Mouse (Mus musculus) layer of hippocampus, adult 11-12 months (tissue): ENCODE data around the gene Olfr108.
A peak's percentile ranks its signal among the peaks of the same experiment; 100 is the strongest.

Source experiments
- DNase-seq: peaks from one replicate; pipeline ENCODE4 v3.0.0; 2022; ENCODE audit warnings: low spot score

The Olfr108 gene

GRCm38 (mm10) chr17:37445180-37445579 lies at the start of gene Olfr108:
Gene Olfr108, plus strand, starts transcription at chr17:37445480.
- no peak for DNase-seq

DNA sequence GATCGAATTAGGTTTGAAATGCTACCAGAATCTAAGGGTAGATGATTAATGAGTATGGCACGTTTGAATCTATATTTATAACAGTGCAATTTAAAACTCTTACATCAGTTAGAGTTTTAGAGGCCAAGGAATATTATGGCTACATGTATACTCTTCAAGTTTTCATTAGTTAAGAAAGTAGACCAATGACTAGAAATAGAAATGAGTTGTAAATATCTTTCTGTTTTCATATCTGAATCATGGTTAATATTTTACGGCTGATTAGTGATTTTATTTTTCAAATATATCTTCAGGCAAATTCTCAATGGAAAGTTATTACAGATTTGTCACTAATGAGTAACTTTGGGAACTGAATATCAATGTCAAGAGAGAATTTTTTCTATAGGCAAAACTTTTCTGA lies 46.4 kb upstream of the Olfr108 start, which contains the start of gene Olfr107:
Gene Olfr107 (plus strand): TSS at position 301 of the 400 bp plus-strand sequence.
- DNase-seq = no peak

GRCm38 (mm10) chr17:37413380-37413779 lies 31.9 kb upstream of the Olfr108 start:
- no peak for DNase-seq

DNA sequence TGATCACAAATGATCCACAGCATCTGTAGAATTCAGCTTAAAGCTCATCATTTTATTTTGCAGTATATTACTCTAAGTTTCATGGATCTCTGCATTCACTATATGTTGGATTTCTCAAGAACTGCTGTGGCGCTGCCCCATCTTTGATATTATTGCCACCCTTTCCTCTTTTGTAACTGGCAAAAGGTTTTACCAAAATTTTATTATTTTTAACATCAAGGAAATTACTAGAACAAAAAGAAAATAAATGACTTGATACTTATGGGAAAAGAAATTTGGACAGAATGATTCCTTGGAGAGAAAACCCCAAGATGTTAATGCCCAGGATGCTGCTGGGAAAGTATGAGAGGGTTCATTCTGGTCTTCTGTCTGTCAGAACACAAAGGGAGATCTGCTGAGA lies 13.3 kb downstream of the Olfr108 start, which contains the start of gene Olfr109:
Gene Olfr109 (plus strand): TSS at position 301 of the 400 bp plus-strand sequence.
- no peak for DNase-seq

DNA sequence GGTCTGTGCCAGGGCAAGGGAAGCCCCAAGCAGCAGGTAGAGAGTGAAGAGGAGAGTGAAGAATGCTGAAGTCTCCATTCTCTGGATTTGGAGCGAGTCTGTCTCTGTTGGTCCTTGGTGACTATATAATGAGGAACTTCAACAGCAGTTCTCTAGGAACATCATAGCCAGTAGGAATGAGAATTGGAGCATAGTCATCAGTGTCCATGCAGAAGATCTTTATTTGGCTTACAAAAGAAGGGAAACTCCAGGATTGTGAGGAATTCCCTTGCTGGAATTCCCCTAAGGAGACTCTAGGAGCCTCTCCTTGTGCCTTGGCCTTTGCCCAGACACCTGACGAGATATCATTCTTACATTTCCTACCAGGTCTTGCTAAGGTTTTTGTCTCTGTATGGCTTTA lies 38.2 kb downstream of the Olfr108 start, which contains the start of gene H2-M2:
Gene H2-M2 (minus strand): TSS at position 101 of the 400 bp plus-strand sequence.
- no peak for DNase-seq

- DNase-seq = peak; percentile 30
Measured at GRCm38 (mm10) chr17:37491930-37492518, 46.7 kb downstream of the Olfr108 start, which contains the start of gene Olfr110. Gene Olfr110, plus strand, starts transcription at chr17:37492468.
